Mouse (Mus musculus): ENCODE data around the gene Slc36a4. TPM values are rescaled to one million over a fixed set of nuclear protein-coding genes. Genes with fewer than 3 reads are reported as not detected.

Gene Slc36a4
- polyA plus RNA-seq, 1 experiment = 6.1 TPM

- no peak for DNase-seq
- no peaks in the 10 kb centered on the region for H3K36me3 ChIP-seq (ENCODE audit: control insufficient read depth, insufficient read depth, low read length)
- no peak overlapping the region for H3K27ac ChIP-seq (ENCODE audit: insufficient read depth, low read depth, low read length)
- no peaks in the 10 kb centered on the region for H3K4me1 ChIP-seq (ENCODE audit: control insufficient read depth, insufficient read depth, low read length)
- no peaks in the 10 kb centered on the region for H3K27me3 ChIP-seq (replicated peaks; ENCODE audit: control insufficient read depth, insufficient read depth, low read length)
- no peak for TF ChIP-seq CTCF (conservative IDR thresholded peaks at IDR 0.05; ENCODE audit: insufficient read depth, insufficient read length, low read depth, low read length)
- TF ChIP-seq POLR2A (IDR thresholded peaks at IDR 0.05; ENCODE audit: low read depth, low read length) = no peak
- H3K4me3 ChIP-seq (ENCODE audit: insufficient read depth, low read depth, low read length) = no peak overlapping the region
- 48% methylated on average over 6 of the region's 6 CpGs for WGBS
Measured at GRCm38 (mm10) chr9:15741931-15742330, 32.4 kb downstream of the Slc36a4 start.

GRCm38 (mm10) chr9:15745985-15746607 lies 36.6 kb downstream of the Slc36a4 start:
- no peak for DNase-seq

GRCm38 (mm10) chr9:15746636-15747035 lies 37.1 kb downstream of the Slc36a4 start:
- no peak for DNase-seq

More at GRCm38 (mm10) chr9:15745985-15746607, 36.6 kb downstream of the Slc36a4 start:
- Histone ChIP-seq H3K4me3 (ENCODE audit: insufficient read depth, low read depth, low read length) (no peak overlapping the region), H3K4me1 (ENCODE audit: control insufficient read depth, insufficient read depth, low read length) (no peaks in the 10 kb centered on the region), H3K27ac (ENCODE audit: insufficient read depth, low read depth, low read length) (no peak overlapping the region), H3K36me3 (ENCODE audit: control insufficient read depth, insufficient read depth, low read length) (no peaks in the 10 kb centered on the region), H3K27me3 (replicated peaks; ENCODE audit: control insufficient read depth, insufficient read depth, low read length) (no peaks in the 10 kb centered on the region)
- 76% methylated on average over 2 of the region's 2 CpGs for WGBS
- TF ChIP-seq POLR2A (IDR thresholded peaks at IDR 0.05; ENCODE audit: low read depth, low read length) (no peak), CTCF (conservative IDR thresholded peaks at IDR 0.05; ENCODE audit: insufficient read depth, insufficient read length, low read depth, low read length) (no peak)

GRCm38 (mm10) chr9:15748383-15748782 lies 38.8 kb downstream of the Slc36a4 start:
- H3K27me3 ChIP-seq (replicated peaks; ENCODE audit: control insufficient read depth, insufficient read depth, low read length) = no peaks in the 10 kb centered on the region
- TF ChIP-seq CTCF (conservative IDR thresholded peaks at IDR 0.05; ENCODE audit: insufficient read depth, insufficient read length, low read depth, low read length) (no peak), POLR2A (IDR thresholded peaks at IDR 0.05; ENCODE audit: low read depth, low read length) (no peak)
- 76% methylated on average over 5 of the region's 5 CpGs for WGBS
- H3K4me3 ChIP-seq (ENCODE audit: insufficient read depth, low read depth, low read length) = no peak overlapping the region
- no peaks in the 10 kb centered on the region for H3K4me1 ChIP-seq (ENCODE audit: control insufficient read depth, insufficient read depth, low read length)
- DNase-seq = no peak
- no peaks in the 10 kb centered on the region for H3K36me3 ChIP-seq (ENCODE audit: control insufficient read depth, insufficient read depth, low read length)
- no peak overlapping the region for H3K27ac ChIP-seq (ENCODE audit: insufficient read depth, low read depth, low read length)

More at GRCm38 (mm10) chr9:15746636-15747035, 37.1 kb downstream of the Slc36a4 start:
- TF ChIP-seq POLR2A (IDR thresholded peaks at IDR 0.05; ENCODE audit: low read depth, low read length) = no peak
- TF ChIP-seq CTCF (conservative IDR thresholded peaks at IDR 0.05; ENCODE audit: insufficient read depth, insufficient read length, low read depth, low read length) = no peak
- no peaks in the 10 kb centered on the region for H3K4me1 ChIP-seq (ENCODE audit: control insufficient read depth, insufficient read depth, low read length)
- H3K27ac ChIP-seq (ENCODE audit: insufficient read depth, low read depth, low read length) = no peak overlapping the region
- no peaks in the 10 kb centered on the region for H3K36me3 ChIP-seq (ENCODE audit: control insufficient read depth, insufficient read depth, low read length)
- no peaks in the 10 kb centered on the region for H3K27me3 ChIP-seq (replicated peaks; ENCODE audit: control insufficient read depth, insufficient read depth, low read length)
- H3K4me3 ChIP-seq (ENCODE audit: insufficient read depth, low read depth, low read length) = no peak overlapping the region
- WGBS = 67% methylated on average over 7 of the region's 7 CpGs

- no peak for TF ChIP-seq POLR2A (IDR thresholded peaks at IDR 0.05; ENCODE audit: low read depth, low read length)
- no peak for TF ChIP-seq CTCF (conservative IDR thresholded peaks at IDR 0.05; ENCODE audit: insufficient read depth, insufficient read length, low read depth, low read length)
- Histone ChIP-seq H3K27me3 (replicated peaks; ENCODE audit: control insufficient read depth, insufficient read depth, low read length) (no peaks in the 10 kb centered on the region), H3K4me1 (ENCODE audit: control insufficient read depth, insufficient read depth, low read length) (no peaks in the 10 kb centered on the region), H3K27ac (ENCODE audit: insufficient read depth, low read depth, low read length) (no peak overlapping the region), H3K36me3 (ENCODE audit: control insufficient read depth, insufficient read depth, low read length) (no peaks in the 10 kb centered on the region), H3K4me3 (ENCODE audit: insufficient read depth, low read depth, low read length) (no peak overlapping the region)
- no peak for DNase-seq
Measured at GRCm38 (mm10) chr9:15759318-15759717, 49.8 kb downstream of the Slc36a4 start.

GRCm38 (mm10) chr9:15766379-15766778 lies 56.8 kb downstream of the Slc36a4 start:
- Histone ChIP-seq H3K27ac (ENCODE audit: insufficient read depth, low read depth, low read length) (no peak overlapping the region), H3K27me3 (replicated peaks; ENCODE audit: control insufficient read depth, insufficient read depth, low read length) (no peaks in the 10 kb centered on the region), H3K4me1 (ENCODE audit: control insufficient read depth, insufficient read depth, low read length) (no peaks in the 10 kb centered on the region), H3K4me3 (ENCODE audit: insufficient read depth, low read depth, low read length) (no peak overlapping the region), H3K36me3 (ENCODE audit: control insufficient read depth, insufficient read depth, low read length) (no peaks in the 10 kb centered on the region)
- WGBS = 66% methylated on average over 5 of the region's 5 CpGs
- no peak for TF ChIP-seq POLR2A (IDR thresholded peaks at IDR 0.05; ENCODE audit: low read depth, low read length)
- no peak for TF ChIP-seq CTCF (conservative IDR thresholded peaks at IDR 0.05; ENCODE audit: insufficient read depth, insufficient read length, low read depth, low read length)
- DNase-seq = no peak

GRCm38 (mm10) chr9:15766821-15767220 lies 57.3 kb downstream of the Slc36a4 start:
- H3K27ac ChIP-seq (ENCODE audit: insufficient read depth, low read depth, low read length) = no peak overlapping the region
- no peak for TF ChIP-seq CTCF (conservative IDR thresholded peaks at IDR 0.05; ENCODE audit: insufficient read depth, insufficient read length, low read depth, low read length)
- no peak for TF ChIP-seq POLR2A (IDR thresholded peaks at IDR 0.05; ENCODE audit: low read depth, low read length)
- DNase-seq = no peak
- no peaks in the 10 kb centered on the region for H3K36me3 ChIP-seq (ENCODE audit: control insufficient read depth, insufficient read depth, low read length)
- H3K4me3 ChIP-seq (ENCODE audit: insufficient read depth, low read depth, low read length) = no peak overlapping the region
- H3K27me3 ChIP-seq (replicated peaks; ENCODE audit: control insufficient read depth, insufficient read depth, low read length) = no peaks in the 10 kb centered on the region
- H3K4me1 ChIP-seq (ENCODE audit: control insufficient read depth, insufficient read depth, low read length) = no peaks in the 10 kb centered on the region
- 53% methylated on average over 5 of the region's 5 CpGs for WGBS

Data from kidney, adult 2 months (tissue).